Mouse (Mus musculus) spleen, postnatal 4 days (tissue): ENCODE results near the gene Iqcg.

Source experiments
- DNase-seq, 2 experiments: peaks; one replicate each; pipeline ENCODE4 v3.0.0; 2022; ENCODE audit warnings: low spot score in 2 of 2

Iqcg gene

GRCm38 (mm10) chr16:33049809-33050208 is 6.2 kb downstream of the Iqcg start:
- no peak for DNase-seq

GRCm38 (mm10) chr16:33048686-33049085 is 7.3 kb downstream of the Iqcg start:
- no peak for DNase-seq

GRCm38 (mm10) chr16:33048004-33048403 is 8.0 kb downstream of the Iqcg start:
- no peak for DNase-seq

- DNase-seq = no peak
Observed at GRCm38 (mm10) chr16:33043268-33043667, 12.8 kb downstream of the Iqcg start.

DNA sequence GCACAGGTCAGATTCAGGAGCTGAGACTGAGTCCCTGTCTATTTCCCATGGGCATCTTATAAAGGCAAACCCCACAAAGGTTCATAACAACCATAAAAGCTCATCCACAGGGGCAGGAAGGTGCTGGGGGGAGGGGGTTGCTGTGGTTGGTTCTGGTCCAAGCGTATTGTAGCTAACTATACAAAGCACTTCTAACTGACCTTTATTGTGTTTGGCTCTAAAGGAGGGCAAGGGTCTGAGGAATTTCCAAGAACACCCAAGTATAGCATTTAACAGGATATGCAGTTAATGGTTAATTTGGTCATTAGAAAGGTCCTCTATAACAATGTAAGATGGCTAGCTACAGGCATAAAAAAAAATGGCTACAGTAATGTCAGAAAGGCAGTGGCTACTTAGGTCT is 13.3 kb downstream of the Iqcg start:
- DNase-seq = no peak

DNA sequence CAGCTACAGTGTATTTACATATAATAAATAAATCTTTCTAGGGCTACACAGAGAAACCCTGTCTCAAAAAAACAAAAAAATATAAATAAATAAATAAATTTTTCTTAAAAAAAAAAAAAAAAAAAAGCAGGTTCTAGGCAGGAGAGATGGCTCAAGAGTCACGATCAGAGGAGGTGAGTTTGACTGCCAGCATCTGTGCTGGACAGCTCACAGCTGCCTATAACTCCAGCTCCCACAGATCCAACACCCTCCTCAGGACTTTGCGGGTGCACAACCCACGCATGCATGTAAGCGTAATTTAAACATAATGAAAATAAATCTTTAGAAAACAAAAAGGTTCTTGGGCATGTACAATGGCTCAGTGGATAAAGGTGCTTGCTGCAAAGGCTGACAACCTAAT is 20.0 kb downstream of the Iqcg start:
- no peak for DNase-seq

DNA sequence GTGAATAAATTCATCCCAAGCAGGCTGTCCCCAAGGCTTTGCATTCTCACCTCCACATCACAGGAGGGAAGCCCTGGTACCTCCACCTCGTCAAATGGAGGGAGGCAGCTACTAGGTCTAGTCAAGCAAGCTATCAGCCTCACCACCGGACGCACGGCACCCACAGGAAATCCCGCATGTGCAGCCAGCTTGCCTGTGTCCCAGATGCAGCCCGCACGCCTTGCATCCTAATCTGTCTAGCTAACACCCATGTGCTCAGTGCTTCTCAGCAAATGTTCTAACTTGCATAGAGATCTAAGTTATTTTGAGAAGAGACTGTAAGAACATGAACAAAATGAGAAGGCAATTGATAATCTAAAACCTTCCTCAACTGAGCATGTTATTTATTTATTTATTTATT is 29.7 kb downstream of the Iqcg start:
- DNase-seq = no peak

- DNase-seq = no peak
Observed at GRCm38 (mm10) chr16:33024456-33025104, 31.4 kb downstream of the Iqcg start.

- DNase-seq = peak; percentile 79 to 94
Observed at GRCm38 (mm10) chr16:33023750-33024149, 32.3 kb downstream of the Iqcg start.

GRCm38 (mm10) chr16:33021381-33021780 is 34.6 kb downstream of the Iqcg start:
- no peak for DNase-seq

DNA sequence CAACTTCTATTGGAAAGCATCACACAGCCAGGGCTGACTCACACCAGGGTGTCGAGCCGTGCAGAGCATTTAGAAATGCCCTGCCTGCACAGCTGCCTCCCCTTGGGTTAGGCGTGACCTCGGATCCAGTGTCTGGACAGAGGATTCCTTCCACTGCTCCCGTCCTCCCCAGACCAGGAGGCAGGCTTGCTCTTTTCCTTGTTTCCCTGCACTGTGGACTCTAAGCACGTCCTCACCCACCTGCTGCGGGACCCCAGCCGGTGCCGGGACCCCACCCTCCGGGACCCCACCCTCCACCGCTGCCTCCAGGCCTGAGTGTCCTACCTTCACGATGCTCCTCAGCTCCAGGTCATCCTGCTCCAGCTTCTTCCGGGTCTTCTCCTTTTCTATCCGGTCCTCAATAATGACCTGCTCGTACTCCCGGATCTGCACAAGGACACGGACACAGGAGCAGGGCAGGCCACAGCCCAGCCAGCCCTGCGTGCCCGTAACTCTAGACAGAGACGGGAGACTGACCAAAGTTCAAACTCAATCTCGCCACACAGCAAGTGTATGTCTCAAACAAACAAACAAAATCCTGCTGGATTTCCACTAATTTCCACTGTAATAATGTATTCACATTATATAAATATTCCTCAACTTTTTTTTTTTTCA is 36.8 kb downstream of the Iqcg start:
- DNase-seq = no peak

GRCm38 (mm10) chr16:33017677-33018349 is 38.2 kb downstream of the Iqcg start:
- DNase-seq = no peak

GRCm38 (mm10) chr16:33015986-33016385 is 40.0 kb downstream of the Iqcg start:
- no peak for DNase-seq

DNA sequence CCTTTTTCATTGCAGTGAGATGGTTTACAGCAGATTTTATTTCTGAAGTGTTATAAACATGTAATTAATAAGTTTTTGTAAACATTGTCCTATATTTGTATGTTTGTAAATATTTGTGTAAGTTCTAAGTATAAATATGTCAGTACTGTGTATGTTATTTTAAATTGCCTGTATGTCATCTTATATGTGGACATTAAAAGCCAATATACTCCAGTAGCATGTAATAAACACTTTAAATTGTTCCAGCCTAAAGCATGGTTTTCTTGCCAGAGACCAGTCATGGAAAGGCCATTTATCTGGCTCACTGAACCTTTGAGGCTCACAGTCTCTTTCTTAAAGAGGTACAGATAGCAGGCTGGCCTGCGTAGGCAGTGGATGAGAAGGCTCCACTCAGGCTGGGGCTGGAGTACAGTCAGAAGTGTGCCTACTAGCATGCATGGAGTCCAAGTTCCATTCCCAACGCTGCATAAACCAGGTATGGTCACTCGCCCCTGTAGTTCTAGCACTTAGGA is 40.6 kb downstream of the Iqcg start:
- no peak for DNase-seq

GRCm38 (mm10) chr16:33014921-33015320 is 41.1 kb downstream of the Iqcg start:
- DNase-seq = no peak

DNA sequence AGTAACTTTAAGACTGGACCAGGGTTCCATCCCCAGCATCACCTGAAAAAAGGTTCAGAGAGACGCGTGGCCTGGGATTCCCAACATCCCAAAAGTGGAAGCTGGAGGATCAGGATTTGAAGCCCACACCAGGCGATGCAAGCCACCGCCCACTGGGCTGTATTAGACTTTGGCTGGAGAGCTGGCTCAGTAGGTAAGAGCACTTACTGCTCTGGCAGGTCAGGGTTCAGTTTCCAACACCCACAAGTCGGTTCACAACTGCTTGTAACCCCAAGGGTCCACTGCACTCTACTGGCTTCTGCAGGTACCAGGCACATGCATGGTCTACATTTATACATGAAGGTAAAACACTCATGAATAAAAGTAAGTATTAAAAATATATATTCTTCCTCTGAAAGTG is 42.2 kb downstream of the Iqcg start:
- no peak for DNase-seq

- no peak for DNase-seq
Observed at GRCm38 (mm10) chr16:33010166-33010565, 45.9 kb downstream of the Iqcg start.

- DNase-seq = no peak
Observed at GRCm38 (mm10) chr16:33007436-33007835, 48.6 kb downstream of the Iqcg start.

- DNase-seq = no peak
Observed at GRCm38 (mm10) chr16:33006888-33007287, 49.1 kb downstream of the Iqcg start.

GRCm38 (mm10) chr16:33005216-33005615 is 50.8 kb downstream of the Iqcg start:
- no peak for DNase-seq

- DNase-seq = no peak
Observed at GRCm38 (mm10) chr16:32992158-32992557, 63.9 kb downstream of the Iqcg start.

DNA sequence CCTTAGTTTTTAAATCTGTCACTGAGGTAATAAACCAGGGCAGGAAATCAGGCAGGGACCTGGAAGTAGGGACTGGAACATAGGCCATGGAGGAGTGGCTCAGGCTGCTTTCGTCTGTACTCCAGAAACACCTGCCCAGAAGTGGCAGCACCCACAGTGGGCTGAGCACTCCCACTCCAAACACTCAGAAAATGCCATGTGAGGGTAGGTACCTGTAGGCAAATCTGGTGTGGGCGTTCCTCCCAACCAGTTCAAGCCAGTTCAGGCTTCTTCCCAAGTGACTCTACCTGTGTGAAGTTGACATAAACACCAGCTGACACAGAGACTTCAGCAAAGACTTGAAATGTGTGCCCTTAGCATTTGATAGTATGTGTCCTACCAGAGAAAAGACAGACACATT is 71.4 kb downstream of the Iqcg start:
- DNase-seq = no peak

GRCm38 (mm10) chr16:32981405-32981804 is 74.6 kb downstream of the Iqcg start:
- DNase-seq = no peak
